Mouse (Mus musculus): ENCODE measurements around the gene Olfr172.
A peak's percentile ranks its signal among the peaks of the same experiment; 100 is the strongest.

Gene Olfr172

DNA sequence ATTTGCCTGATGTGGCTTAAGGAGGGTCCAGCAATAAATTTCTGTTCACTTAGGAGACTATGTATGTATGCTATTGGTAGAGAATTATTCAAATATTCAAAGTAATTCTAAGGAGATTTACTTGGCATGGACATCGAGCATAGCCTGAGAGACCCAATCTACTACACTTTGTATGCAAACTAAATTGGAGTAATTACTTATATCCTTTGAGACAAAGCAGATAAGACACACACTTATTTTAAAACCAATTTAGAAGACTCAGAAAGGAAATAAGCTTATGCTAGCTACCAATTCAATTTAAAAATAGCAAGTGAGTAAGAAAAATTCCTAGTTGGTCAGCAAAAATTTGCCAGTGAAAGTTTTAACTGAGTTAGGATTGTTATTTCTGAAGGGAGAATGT is at the start of gene Olfr172:
TSS of gene Olfr172 (minus strand) at position 101 of the 400 bp plus-strand sequence.
- no peak for DNase-seq (ENCODE audit: low spot score)

DNA sequence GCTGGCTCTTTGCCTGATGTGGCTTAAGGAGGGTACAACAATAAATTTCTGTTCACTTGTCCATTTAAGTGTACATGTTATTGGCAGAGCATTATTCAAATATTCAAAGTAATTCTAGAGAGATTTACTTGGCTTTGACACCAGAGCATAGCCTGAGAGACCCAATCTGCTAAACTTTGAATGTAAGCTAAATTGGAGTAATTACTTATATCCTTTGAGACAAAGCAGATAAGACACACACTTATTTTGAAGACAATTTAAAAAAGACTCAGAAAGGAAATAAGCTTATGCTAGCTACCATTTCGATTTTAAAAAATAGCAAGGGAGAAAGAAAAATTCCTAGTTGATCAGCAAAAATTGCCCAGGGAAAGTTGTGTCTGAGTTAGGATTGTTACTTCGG is 37.2 kb upstream of the Olfr172 start, which contains the start of gene Olfr173:
TSS of gene Olfr173 (minus strand) at position 101 of the 400 bp plus-strand sequence.
- no peak for DNase-seq (ENCODE audit: low spot score)

DNA sequence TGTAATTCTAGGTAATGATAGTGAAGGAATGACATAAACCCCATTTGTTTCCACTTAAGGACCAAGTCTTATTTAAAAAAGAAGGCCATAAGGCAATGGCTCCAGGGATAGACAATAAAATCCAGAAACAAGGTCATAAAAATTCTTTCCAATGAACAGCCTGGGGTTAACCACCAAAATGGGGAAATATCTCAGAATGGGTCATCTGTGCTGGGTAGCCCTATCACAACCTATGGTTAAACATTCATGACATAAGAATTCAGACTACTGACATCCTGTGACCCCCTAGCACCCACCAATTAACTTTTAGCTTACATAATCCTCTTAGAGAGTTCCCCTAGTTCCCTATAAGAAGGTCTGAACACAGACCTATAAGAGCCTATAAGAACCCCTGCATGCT is 6.8 kb downstream of the Olfr172 start:
- no peak for DNase-seq (ENCODE audit: low spot score)

DNA sequence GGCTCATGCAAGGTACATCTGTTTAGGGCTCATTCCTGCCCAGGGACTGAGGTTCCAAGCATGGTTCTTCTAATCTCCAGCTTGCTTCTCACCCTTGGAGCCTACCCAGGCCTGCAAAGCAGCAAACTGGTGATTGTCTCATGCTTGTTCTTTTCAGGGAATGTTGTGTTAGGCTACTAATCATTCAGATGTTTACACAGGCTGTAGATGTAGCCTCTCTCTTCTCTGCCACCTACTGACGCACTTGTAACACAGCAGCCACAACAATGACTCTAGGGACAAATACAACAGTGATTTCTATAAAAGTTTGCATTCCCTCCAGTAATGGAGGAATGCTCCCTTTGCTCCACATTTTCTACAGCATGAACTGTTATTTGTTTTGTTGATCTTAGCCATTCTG is 11.7 kb downstream of the Olfr172 start:
- peak; percentile 13 for DNase-seq (ENCODE audit: low spot score)

DNA sequence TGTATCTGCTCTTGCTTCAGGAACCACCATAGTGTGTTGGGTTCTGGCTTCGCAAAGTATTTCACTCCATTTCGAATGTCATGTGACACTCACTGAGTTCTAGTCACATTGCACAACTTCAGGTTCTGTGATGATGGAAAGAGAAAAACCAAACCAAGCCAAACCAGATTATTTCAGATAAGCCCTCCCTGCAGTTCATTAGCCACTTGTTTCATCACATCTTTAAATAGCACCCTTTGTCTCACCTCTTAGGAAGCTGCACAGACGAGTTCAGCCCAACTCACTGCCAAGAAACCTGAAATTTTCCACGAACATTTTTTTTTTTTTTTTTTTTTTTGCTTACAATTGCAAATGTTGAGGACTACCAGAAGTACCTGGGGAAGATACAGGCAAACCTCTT is 16.3 kb downstream of the Olfr172 start:
- no peak for DNase-seq (ENCODE audit: low spot score)

DNA sequence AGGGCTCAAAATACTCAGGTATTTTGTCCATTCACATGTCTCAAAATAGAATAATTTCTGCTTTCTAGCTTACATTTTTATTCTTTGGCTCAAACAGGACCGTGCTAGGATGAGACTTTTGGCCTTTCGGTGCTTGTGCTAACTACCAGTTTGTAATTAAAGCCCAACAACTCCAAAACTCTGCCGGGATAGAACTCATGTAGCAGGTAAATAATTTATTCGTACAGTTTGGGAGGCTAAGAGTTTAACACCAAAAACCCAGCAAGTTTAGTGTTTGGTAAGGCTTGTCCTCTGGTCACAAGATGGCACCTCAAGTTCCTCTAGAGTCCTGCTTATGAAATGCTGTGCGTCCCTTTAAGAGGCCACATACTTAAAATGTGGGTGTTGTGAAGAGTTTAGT is 22.2 kb downstream of the Olfr172 start:
- no peak for DNase-seq (ENCODE audit: low spot score)

DNA sequence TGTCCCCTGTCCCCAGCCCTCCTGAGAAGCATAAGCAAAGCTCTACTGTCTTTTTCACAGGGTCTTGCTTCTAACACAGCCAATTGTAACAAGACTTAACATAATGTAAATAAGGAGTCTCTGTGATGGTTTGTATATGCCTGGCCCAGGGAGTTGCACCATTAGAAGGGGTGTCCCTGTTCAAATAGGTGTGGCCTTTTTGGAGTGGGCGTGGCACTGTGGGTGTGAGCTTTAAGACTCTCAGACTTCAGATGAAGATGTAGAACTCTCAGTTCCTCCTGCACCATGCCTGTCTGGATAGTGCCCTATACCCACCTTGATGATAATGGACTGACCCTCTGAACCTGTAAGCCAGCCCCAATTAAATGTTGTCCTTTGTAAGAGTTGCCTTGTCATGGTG is 24.2 kb downstream of the Olfr172 start:
- DNase-seq (ENCODE audit: low spot score): no peak

DNA sequence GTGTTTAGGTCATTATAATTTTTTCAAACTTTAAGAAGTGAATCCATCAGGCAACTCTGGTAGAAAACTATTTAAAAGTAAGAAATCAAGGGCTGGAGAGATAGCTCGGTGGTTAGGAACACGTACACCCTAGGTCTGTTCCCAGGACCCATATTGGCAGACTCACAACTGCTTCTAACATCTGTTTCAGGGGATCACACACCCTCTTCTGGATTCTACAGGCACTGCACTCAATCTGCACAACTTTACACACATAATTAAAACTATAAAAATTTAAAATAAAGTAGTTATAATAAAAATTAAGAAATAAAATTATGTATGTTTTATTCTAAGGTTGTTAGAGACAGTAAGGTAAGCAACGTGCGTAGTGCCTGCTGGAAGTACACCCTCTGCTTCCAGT is 24.8 kb downstream of the Olfr172 start:
- DNase-seq (ENCODE audit: low spot score): no peak

DNA sequence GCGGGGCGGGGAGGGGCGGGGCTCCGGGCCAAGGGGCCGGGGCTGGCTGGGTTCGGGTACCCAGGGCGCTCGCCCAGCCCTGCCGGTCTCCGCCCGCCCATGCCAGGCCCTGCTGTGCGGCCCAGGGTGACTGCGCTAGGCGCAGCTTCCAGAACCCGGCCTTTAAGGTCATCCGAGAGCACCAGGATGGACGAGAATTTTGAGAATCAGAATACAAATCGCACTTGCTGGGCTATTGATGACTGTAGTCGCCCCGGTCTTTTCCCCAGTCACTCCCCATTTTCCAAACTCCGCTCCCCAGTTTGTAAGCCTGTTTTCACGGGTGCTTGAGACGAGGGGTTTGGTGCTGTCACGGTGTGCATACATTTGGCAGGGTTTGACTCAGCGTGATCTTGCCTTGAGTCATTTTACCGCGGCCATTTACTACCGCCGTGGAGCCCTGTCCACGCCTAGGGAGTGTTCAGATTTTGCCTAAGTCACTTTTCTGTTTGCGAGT is 34.8 kb downstream of the Olfr172 start:
- DNase-seq (ENCODE audit: low spot score): no peak

DNA sequence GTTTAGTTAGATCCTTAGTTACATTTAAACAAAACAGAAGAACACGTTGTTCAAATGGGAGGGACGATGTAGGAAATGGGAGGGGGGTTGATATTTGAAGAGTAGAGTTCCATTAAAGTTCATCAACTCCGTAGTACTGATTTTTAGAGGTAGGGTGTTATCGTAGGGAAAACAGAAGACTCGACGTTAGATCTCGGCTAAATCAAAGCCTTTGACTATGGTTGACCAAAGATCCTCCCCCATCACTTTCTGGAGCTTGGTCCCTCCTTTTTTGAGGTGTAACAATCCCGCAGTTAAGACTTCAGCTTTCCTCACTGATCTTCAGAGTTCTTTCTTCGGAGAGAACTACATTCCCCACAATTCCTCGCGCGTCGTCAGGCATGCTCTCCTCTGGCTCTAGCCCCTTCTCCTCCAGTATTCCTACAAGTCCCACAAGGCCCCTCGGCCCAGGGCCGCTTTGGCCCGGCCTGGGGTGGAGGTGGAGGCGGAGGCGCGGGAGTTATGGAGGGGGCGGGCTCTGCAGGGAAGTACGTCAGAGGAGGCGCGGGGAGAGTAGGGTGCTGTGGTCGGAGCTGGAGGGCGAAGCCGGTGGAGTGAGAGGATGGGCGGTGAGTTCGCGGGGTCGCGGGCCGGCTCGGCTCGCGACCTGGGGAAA is 35.4 kb downstream of the Olfr172 start, which contains the start of gene Cldnd1:
TSS of gene Cldnd1 (plus strand) at position 434 of the 655 bp plus-strand sequence.
- DNase-seq (ENCODE audit: low spot score): peak; percentile 99

DNA sequence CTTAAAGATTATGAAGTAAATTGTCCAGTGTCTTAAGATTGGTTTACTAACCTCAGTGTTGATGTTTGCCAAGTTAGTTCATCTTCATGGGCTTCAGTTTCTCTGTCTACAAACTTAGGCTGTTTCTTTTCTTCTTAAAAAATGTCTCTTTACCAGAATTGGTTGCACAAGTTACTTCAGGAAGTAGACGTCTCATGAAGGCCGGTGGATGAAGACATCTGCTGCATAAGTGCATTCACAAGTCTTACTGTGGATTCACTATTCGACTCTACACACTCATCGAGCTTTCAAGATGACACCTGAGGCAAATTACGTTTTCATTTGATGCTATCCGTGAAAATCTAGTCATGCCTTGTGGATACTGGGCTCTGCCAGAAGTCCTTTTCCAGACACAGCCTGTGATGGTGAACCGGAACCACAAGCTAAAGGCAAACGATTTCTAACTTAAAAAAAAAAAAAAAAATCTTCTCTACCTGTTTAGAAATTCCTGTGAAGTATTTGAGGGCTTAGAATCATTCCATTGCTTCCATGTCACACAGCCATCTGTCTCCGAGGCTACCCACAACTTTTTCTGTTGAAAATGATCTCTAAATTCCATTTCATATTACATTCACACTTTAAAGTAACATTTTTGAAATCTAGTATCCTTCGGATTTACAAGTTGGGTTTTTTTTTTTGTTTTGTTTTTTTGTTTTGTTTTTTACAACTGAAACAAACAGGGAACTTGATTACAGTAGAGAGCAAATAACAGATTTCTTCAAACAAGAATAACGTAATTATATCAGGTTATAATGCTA is 36.1 kb downstream of the Olfr172 start:
- no peak for DNase-seq (ENCODE audit: low spot score)

DNA sequence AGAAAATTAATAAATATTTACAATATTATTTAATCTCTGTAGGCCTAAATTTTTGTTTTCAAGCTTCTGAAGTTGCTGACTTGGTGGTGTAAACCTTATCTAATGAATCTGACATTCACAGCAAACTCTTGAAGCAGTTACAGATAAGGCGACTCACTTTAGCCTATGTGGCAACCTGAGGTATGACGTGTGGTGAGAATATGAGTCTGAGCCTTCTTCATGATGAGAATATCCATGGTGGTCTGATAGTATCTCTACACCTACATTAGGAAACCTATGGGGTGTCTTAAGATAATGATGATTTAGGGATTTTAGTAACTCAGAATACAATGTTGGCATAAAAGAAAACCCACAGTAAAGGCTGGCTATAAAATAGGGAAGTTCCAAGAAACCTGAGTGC is 40.7 kb downstream of the Olfr172 start:
- no peak for DNase-seq (ENCODE audit: low spot score)

DNA sequence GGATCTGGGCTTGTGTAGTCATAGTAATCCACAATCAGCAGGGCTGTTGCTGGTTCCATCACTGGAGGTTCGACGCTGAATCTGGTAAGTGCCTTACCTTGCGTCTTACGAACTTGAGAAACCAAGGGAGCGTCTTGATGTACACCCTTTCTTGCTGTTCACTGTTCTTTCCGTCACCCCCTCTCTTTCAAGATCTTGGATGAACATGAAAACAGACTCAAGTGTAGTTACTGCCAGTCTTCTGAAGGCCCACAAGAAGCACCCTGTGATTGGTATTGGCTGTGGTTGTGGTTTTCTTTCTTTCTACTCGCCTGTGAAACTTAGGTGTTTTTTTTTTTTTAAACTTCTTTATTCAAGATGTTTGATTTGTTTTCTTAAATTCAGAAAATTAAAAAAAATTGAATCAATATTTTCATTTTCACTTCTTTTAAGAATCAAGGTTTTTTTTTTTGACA is 44.3 kb downstream of the Olfr172 start, which contains the start of gene Gpr15:
TSS of gene Gpr15 (minus strand) at position 405 of the 455 bp plus-strand sequence.
- DNase-seq (ENCODE audit: low spot score): no peak

DNA sequence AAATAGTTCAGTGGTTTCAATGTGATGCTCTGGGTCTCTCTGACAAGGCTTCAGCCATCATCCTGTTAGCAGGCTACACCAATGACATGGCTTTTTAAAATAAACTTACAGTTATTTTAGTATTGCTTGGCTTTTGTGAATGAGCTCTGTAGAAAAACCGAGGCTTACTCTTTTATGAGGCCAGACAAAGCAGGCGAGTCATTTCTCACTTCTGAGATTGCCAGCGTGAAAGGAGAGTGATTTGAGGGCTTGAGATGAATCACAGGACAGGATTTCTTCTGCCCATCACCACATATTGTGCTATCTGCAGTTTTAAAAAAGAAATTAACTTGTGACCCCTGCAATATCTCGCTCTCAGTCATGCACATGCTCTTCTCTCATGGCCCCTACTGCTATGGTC is 48.0 kb downstream of the Olfr172 start:
- no peak for DNase-seq (ENCODE audit: low spot score)

DNA sequence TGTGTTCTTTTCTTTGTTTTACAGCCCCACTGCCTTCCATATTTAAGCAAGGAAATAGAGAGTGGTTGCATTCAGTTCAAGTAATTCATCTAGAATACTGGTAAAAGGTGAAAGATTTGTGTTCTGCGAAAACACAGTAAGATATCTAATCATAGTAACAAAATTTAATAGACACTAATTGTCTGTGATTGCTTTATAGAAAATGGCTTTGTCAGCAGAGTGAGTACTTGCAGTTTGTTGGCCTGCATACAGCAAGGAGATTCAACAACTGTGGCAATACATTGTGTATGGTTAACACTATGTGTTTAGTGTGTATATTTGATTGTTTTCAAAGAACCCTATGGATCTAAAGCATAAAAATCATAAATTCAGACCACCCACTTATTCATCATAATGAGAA is 49.8 kb downstream of the Olfr172 start:
- no peak for DNase-seq (ENCODE audit: low spot score)

DNA sequence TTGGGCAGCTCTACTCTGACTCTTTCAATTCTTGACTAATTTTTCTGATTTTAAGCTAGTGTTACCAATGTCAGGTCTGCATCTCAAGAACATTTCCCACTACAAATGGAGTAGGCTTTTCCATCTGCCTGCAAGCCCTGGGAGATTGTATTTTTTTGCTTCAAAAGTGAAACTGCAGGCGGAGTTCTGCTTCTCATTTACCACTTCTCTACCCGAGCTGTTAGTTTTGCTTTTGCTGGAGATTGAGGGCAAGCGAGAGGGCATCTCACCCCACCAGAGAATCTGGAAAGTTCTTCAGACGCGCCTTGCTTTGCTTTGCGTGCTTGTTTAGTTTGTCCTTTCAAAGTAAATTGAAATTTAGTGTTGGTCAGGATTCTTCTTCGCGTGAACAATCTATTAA is 50.8 kb downstream of the Olfr172 start:
- DNase-seq (ENCODE audit: low spot score): no peak
